Mouse (Mus musculus) urinary bladder, postnatal 36 days (tissue): ENCODE measurements around the gene Rgcc.

Experiments used
- DNase-seq, 2 experiments: peaks; one replicate each; pipeline ENCODE4 v3.0.0; 2022; ENCODE audit warnings: low spot score in 2 of 2, mixed read lengths in 1 of 2

Gene Rgcc

DNA sequence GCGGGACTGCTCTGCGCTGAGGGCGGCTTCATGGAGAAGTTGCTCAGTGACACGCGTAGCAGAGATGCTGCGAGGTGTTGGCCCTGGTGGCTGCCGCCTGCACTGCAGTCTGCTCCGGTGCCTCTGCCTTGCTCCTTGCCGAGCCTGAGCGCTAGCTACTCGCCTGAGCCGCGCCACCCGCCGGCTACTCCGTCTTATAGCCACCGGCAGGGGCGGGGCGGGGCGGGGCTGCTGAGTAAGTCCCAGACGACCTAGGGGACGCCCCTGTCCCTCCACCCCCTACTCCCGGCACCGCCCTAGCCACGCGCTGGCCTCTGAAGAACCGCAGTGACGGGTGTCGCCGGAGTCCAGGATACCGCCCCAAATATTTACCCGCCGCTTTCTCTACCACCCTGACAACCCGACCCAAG, at the start of gene Rgcc:
Rgcc (minus strand) TSS at position 180 of the 410 bp plus-strand sequence.
- DNase-seq = peak; percentile 83 to 93

DNA sequence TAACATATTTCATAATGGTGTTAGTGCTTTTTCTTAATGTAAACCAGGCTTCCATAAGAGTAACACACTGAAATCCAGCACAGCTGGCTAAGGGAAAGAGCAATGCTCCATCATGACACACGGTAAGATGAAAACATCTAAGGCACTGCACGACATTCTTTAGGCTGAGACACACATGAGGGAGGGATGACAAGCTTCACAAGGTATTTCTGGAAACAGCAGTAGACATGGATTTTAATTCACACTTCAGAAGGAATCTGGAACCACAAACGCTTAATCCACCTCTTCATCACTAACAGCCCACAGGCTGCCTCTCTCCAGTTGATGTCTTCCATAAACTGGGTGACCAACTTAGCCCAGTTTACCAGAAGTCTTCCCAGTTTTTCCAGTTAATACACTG, 44.9 kb upstream of the Rgcc start:
- DNase-seq = no peak

DNA sequence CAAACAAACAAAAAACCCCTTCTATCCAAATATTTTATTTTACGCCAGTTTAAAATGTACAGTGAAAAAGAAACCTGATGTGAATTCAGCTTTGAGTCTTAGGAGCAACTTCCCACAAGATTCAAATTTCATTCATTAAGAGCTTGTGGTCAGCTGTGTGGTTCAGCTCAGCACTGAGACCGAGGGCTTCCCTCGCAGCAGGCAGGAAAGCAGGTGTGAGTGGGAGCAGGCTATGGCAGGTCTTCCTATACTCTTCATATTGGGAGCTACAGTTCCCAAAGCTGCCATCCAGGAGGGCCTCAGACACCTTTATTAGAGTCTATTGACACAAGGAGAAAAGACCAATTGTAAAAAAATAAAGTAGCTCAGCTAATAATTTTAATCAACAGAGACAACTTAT, 34.2 kb upstream of the Rgcc start:
- no peak for DNase-seq

DNA sequence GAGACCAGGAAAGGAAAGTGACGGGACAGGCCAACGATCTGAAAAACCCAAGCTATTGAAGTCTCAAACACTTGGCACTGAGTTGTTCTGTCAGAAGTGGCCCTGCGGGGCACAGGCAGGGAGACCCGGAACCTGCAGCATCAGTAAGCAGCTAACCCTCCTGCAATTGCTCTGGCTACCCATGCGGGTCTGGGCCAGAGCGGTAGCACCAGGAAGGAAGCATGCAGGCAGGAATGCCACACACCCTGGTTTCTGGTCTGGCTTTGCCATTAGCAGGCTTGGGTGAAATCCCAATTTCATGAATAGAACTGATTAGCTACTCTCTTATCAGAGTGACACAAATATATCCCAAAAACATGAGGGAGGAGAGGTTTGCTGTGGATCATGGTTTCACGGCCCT, 30.5 kb upstream of the Rgcc start:
- no peak for DNase-seq

DNA sequence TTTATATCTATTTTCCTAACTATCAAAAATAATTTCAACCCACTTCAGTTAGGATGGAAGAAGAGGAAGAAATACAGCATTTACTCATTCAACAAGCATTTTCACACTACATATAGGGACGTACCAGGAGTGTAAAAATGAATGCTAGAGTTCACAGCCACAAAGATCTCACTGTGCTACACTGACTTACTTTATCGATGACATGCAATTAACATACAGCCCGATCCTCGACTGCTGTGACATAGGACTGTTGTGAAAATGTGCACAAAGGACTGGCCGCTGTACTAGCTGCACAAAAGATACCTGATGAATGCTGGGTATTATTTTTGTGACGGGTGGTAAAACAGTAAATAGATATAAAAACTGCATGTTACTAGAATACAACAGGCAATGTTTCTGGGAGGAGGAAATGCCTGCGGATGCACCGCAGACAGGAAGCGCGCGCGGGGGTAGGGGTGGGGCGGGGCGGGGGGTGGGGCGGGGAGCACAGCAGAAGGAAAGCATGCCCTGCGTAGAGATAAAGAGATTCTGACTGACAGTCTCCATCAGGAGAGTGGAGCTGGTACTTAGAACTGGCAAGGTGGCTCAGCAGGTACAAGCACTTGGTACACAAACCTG, 29.6 kb upstream of the Rgcc start:
- DNase-seq = no peak

DNA sequence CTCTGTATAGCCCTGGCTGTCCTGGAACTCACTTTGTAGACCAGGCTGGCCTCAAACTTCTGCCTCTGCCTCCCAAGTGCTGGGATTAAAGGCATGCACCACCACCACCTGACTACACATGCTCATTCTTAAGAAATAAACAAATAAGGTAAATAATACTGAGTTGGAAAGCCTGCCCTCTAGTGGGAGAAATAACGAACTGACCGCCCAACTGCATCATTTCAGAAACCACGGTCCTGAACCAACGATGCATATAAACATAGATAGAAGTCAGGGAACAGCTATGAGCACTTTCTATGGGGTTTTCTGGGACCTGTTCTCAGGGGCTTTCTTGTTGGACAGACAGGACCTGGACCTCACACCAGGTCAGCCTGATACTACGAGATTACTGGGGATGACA, 25.6 kb upstream of the Rgcc start:
- peak in 1 of 2 experiments; percentile 9 for DNase-seq

DNA sequence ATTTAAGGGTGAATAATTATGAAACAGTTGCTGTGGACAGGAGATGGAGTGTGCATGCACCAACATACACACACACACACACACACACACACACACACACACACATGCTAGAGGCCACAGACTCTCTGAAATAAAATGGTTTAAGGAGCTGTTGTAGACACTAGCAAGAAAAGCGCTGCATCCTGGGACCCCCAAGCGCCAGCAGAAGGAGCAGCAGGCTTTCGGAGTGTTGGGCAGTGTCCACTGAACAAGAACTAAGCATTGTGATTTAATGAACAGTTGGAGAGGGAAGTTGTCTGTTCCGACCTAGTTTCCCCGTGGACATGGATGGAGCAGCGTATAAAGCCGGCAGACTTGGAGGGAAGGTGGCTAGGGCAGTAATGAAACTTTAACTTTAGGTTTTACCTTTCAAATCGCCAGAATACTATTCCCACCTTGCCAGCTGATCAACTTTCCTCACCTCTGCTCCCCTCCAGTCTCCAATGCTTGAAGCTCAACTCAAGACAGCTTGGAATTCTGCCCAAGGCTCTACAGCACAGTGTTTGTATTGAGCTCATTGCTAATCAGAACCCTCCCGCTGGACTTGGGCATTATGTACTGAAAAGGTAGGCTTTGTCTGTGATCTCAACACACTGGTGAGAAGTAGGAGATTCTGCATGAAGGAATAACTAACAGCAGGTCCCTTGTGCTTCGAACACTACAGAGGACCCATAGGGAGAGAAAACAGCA, 22.8 kb upstream of the Rgcc start:
- no peak for DNase-seq

DNA sequence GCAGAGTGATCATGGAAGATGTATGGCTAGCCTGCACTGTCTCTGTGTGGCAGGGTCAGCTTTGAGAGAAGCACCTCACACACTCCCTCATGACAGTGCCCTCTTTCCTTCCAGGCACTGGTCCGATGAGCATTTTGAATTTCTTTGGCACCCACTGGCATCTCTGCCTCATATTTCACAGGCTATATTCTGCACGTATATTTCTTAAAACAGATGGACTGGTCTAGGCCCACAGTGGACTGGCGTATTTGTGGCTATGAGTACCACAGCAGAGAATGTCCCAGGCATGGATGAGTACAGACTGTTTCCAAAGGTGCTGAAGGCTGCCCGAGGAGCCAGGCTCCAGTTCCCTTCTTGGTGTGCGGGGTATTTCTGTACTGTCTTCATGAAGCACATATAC, 20.4 kb upstream of the Rgcc start:
- no peak for DNase-seq

DNA sequence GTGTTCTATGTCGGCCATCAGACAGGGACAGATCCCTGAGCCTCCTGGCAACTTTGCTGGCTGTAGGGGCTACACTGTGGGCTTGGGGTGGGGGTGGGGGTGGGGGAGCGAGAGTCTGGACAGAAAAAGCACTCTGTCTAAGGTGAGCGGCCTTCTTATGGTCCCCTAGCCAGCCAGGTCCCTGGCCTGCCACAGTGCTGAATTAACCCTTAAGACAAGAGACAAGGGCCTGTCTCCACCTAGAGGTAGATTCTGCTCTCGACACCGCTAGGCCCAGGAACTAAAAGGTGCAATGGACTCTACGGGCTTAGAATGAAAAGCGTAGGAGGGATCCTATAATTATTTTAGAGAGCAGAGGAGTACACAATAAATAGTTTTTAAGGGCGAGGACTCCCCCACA, 19.7 kb upstream of the Rgcc start:
- DNase-seq = no peak

DNA sequence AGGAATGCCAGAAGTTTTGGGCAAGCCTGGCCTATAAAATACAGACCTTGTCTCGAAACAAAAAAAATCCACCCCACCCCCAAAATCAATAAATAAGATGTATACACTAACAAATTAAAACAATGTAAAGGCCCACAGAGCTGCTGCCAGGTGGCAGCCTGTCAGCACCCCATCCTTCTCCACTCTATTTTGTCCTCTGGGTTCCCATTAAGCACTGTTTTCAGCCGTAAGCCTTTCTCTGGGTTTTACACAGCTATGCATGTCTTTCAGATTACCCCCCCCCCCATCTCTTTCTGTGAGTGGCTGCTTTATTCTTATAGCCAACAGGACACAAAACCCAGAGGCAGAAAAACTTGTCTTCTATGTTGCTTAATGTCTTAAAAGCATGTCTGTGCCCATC, 16.2 kb upstream of the Rgcc start:
- no peak for DNase-seq

DNA sequence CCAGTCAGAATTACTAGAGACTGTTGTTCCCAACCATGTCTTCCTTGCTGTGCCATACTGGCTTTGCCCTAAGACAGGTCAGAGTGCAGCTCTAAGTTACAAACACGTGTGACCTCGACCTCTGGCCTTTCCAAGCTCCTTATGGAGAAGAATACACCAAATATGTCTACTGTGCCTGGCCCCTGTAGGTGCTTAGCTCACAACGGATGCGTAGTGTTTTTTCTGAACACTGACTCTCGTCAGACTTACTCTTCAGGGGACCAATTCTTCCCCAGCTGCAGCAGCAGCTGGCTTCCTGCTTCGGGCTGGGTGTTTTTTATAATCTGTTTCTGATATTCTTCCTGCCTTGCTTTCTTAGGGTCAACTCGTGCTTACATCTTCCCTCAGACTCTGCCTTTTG, 14.4 kb upstream of the Rgcc start:
- DNase-seq = no peak

DNA sequence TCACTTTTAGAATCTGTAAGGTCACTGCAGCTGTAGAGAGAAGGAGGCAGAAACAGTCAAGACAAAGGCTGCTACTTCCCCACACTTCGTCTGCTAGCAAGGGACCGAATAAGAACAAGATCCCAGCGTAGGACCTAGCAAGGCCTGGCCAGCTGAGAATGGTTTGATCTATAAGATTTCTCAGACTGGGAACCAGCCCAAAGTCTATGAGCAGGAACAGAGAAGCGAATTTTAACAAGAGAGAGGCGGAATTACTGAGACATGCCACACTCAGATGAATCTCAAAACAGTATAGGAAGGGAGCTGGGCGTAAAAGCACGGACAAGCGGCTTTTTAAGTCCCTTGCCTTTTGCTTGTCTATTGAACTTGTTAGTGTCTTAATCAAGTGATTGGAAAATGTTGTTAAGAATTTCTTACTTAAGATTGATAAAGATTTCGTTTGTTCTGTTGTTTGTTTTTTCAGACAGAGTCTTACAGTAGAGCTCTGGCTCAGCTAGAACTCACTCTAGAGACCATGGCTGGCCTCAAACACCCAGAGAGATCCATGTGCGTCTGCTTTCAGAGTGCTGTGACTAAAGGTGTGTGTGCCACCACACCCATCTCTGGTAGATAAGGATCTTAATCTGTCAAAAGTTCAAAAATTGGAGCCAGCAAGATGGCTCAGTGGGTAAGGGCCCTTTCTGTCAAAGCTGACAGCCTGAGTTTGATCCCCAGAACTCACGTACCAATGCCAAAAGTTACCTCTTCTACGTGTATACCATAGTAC, 13.0 kb upstream of the Rgcc start:
- DNase-seq = no peak

DNA sequence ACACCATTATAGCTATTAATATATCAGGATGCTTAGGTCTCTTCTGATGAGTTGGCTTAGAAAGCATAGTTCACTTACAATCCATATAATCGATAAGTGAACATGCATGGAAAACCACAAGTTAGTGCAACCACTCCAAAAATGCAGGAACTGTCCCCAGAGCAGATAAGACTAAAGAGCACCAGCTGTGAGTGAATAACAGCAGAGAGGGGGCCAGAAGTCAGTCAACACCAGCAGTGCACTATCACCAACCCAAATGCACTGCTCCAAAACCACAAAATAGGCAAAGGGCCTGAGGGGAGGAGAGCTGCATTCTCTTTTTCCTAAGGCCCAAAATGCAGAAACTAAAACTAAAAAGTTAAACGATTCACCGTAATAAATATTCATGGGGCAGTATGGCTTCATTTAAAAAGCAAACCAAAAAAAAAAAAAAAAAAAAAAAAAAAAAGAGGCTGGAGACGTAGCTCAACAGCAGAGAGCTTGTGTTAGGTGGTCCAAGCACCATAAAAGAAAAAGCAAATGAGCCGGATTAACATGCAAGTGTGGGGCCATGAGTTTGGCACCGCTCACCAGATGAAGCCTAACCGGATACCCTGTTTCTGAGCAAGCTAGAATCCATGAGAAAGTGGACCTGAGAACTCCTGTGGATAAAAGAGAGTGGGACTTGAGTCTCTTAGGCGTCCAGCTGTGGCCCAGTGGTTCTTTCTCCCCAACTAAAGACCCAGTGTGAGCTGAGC, 12.2 kb upstream of the Rgcc start:
- no peak for DNase-seq

DNA sequence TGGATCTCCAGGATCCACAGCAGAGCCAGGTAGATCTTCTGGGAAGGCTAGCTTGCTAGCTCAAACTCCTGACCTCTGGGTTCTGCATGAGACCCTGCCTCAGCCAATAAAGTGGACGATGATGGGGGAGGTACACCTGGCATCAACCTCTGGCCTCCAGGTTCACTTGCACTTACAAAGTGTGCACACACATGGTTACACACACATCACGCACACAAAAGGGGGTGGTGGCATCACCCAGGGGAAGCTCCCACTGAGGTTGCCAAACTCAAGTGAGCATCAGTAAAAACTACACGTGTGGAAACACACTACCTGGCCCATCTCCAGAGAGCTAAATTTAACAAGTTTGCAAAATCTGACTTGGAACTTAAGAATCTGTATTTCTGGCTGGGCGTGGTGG, 11.3 kb upstream of the Rgcc start:
- no peak for DNase-seq

DNA sequence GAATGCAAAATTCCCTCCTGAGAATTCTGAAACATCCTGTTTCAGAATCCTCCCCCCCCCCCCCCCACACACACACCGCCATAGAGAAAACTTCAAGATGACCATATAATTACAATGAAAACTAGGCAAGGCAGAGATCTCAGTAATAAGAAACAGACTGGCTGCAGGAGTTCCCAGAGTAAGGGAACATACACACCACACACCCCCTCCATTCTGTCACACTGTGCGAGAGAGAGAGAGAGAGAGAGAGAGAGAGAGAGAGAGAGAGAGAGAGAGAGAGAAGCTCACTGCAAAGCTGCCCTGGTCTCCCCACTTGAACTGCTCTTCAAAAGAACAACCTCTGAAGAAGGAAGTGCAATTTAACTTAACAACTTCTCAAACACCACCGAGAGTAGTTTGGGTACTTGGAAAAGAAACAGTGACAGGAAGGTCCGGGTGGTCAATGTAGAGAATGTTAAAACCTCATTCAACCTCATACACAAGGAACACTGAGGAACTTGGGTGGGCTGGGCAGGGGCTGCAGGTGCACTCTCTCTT, 10.5 kb upstream of the Rgcc start:
- no peak for DNase-seq

DNA sequence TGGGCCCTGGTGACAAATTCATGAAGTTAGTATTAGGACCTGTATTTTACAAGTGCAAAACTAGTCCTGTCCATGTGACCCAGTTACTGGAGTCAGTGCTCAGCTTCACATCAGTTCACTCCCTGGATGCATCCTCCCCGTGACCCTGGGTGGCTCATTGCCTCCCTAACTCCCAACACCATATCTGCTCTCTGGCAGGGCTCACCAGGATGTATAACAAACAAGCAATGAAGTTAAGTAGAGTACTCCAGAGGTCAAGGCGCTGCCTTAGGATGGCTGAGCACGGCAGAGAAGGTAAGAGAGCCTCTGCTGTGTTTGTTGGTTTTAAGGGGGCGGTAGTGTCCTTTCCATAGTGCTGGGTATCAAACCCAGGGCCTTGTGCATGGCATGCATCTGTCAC, 7.7 kb upstream of the Rgcc start:
- DNase-seq = no peak

DNA sequence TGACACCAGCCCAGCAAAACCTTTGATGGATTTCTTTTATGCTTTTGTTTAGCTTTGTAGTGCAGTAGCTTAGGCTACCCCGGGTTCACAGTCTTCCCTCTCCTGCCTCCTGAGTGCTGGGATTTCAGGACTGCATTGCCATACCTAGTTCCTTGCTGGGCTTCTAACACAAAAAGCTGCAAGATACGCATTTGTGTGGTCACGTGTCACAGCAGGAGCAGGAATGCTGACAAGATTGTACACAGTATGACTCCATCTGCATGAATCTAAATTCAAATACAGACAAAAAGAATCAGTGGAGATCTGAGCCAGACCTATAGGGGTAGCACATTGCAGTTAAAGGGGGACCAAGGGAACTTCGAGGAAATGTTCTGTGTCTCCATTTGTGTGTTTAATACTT, 6.9 kb upstream of the Rgcc start:
- DNase-seq = no peak

DNA sequence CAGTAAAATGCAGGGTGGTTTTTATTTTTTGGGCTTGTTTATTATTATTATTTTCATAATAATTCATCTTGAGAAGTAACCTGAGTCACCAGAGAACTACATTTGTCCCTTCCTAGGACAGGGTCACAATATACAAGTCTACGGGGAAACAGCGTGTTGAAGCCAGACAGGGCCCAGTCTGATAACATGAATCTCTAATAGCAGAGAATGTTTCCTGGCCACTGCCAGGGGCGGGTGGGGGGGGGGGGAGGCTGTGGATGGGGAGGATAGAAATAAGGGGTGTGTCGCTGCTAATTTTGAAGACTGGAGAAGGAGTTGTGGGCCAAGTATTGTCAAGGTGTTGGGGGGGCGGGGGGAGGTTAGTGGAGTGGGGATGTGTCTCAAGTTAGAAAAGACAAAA, 6.5 kb upstream of the Rgcc start:
- no peak for DNase-seq

DNA sequence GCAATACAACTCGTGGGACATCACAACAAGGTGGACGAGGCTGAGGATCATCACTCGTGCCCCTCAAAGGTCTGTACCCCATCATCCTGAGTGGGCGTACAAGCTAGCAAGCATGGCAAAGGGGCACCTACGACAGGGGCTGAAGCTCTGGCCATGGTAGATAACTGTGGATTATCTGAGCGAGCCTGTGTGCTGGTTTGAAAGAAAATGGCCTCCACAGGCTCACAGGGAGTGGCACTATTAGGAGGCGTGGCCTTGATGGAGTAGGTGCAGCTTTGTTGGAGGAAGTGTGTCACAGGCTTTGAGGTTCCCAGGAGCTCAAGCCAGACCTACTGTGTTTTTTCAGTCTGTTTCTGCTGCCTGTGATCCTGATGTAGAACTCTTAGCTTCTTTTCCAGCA, 5.7 kb upstream of the Rgcc start:
- DNase-seq = no peak

DNA sequence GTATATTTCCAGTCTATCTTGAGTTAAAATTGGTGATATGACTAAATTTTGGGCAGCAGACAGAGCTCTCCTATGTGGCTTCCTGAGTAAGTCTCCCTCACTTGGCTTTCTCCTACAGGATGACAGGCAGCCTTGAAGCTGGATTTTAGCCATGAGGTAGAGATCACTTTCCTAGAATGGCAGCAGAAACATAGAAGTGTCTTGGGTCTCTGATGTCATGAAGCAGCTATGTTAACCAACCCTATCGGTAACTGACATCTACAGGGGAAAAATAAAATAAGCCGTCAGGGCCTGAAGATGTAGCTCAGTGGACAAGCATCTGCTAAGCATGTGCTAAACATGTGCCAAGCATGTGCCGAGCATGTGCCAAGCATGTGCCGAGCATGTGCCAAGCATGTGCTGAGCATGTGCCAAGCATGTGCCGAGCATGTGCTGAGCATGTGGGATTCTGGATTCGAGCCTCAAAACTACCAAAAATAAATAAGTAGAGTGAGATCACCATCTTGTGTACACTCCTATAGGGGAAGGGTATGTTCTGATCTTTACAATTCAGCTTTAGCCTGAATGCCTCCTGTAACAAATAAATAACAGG, 3.5 kb upstream of the Rgcc start:
- no peak for DNase-seq

DNA sequence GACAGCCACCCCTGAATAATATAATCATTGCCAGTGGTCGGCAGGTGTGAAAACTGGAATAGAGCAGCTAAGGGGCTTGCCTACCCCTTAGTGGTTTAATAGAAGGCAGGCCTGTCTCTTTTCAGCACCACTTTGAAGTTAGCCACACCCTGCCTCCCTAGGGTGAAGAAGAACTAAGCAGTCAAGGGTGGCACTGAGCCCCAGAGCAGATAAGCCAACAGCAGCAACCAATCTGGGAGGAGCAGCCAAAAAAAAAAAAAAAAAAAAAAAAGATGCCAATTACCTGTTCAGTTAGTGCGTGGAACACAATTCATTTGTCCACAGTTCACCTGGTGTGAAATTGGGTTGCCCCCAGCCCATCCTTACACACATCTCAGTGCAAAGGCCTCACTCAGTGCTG, 1.7 kb upstream of the Rgcc start:
- no peak for DNase-seq
